Mouse (Mus musculus): ENCODE measurements at regions not wholly inside any gene's neighbourhood (a gene's known extent, or its start where the extent isn't known, plus 50 kb on each side); places are given as distances from the start of the nearest gene placed in this dataset.

- TF ChIP-seq CTCF (conservative IDR thresholded peaks at IDR 0.05) = no peak
- DNase-seq (ENCODE audit: low spot score in 2 of 2) = no peak
- no peak overlapping the region for H3K4me3 ChIP-seq
- H3K27ac ChIP-seq = no peak overlapping the region
Observed at GRCm38 (mm10) chr8:77949640-77950039, 225.4 kb upstream of the Ednra start.

- no peak for DNase-seq (ENCODE audit: low spot score in 2 of 2)
- Histone ChIP-seq H3K4me3 (no peak overlapping the region), H3K27ac (no peak overlapping the region)
- no peak for TF ChIP-seq CTCF (conservative IDR thresholded peaks at IDR 0.05)
Observed at GRCm38 (mm10) chr8:77958814-77959372, 234.6 kb upstream of the Ednra start.

GRCm38 (mm10) chr8:77963102-77963698 lies 238.9 kb upstream of the Ednra start:
- no peak for DNase-seq (ENCODE audit: low spot score in 2 of 2)
- TF ChIP-seq CTCF (conservative IDR thresholded peaks at IDR 0.05) = no peak

GRCm38 (mm10) chr8:77970378-77970777 lies 242.7 kb upstream of the Ttc29 start:
- H3K27ac ChIP-seq = no peak overlapping the region
- H3K4me3 ChIP-seq = no peak overlapping the region
- TF ChIP-seq CTCF (conservative IDR thresholded peaks at IDR 0.05) = no peak
- DNase-seq (ENCODE audit: low spot score in 2 of 2) = no peak

More at GRCm38 (mm10) chr8:77963102-77963698, 238.9 kb upstream of the Ednra start:
- Histone ChIP-seq H3K4me3 (no peak overlapping the region), H3K27ac (no peak overlapping the region)

- TF ChIP-seq CTCF (conservative IDR thresholded peaks at IDR 0.05) = no peak
- H3K4me3 ChIP-seq = no peak overlapping the region
- DNase-seq (ENCODE audit: low spot score in 2 of 2) = no peak
- H3K27ac ChIP-seq = no peak overlapping the region
Observed at GRCm38 (mm10) chr8:77973714-77974113, 239.4 kb upstream of the Ttc29 start.

GRCm38 (mm10) chr8:77979106-77979505 lies 234.0 kb upstream of the Ttc29 start:
- no peak for TF ChIP-seq CTCF (conservative IDR thresholded peaks at IDR 0.05)
- DNase-seq (ENCODE audit: low spot score in 2 of 2) = no peak
- Histone ChIP-seq H3K4me3 (no peak overlapping the region), H3K27ac (no peak overlapping the region)

GRCm38 (mm10) chr8:77980701-77981100 lies 232.4 kb upstream of the Ttc29 start:
- TF ChIP-seq CTCF (conservative IDR thresholded peaks at IDR 0.05) = no peak
- no peak for DNase-seq (ENCODE audit: low spot score in 2 of 2)
- Histone ChIP-seq H3K27ac (no peak overlapping the region), H3K4me3 (no peak overlapping the region)

- no peak for TF ChIP-seq CTCF (conservative IDR thresholded peaks at IDR 0.05)
- DNase-seq (ENCODE audit: low spot score in 2 of 2) = no peak
- H3K4me3 ChIP-seq = no peak overlapping the region
Observed at GRCm38 (mm10) chr8:77982031-77982430, 231.1 kb upstream of the Ttc29 start.

GRCm38 (mm10) chr8:77983476-77983875 lies 229.6 kb upstream of the Ttc29 start:
- DNase-seq (ENCODE audit: low spot score in 2 of 2) = no peak
- TF ChIP-seq CTCF (conservative IDR thresholded peaks at IDR 0.05) = no peak
- Histone ChIP-seq H3K27ac (no peak overlapping the region), H3K4me3 (no peak overlapping the region)

More at GRCm38 (mm10) chr8:77982031-77982430, 231.1 kb upstream of the Ttc29 start:
- H3K27ac ChIP-seq = no peak overlapping the region

GRCm38 (mm10) chr8:77987237-77987636 lies 225.9 kb upstream of the Ttc29 start:
- no peak for TF ChIP-seq CTCF (conservative IDR thresholded peaks at IDR 0.05)
- no peak overlapping the region for H3K4me3 ChIP-seq
- no peak overlapping the region for H3K27ac ChIP-seq
- no peak for DNase-seq (ENCODE audit: low spot score in 2 of 2)

- TF ChIP-seq CTCF (conservative IDR thresholded peaks at IDR 0.05) = no peak
Observed at GRCm38 (mm10) chr8:77988291-77989056, 224.6 kb upstream of the Ttc29 start.

GRCm38 (mm10) chr8:77991050-77991449 lies 222.0 kb upstream of the Ttc29 start:
- no peak for DNase-seq (ENCODE audit: low spot score in 2 of 2)
- TF ChIP-seq CTCF (conservative IDR thresholded peaks at IDR 0.05) = peak; percentile 48
- no peak overlapping the region for H3K27ac ChIP-seq

More at GRCm38 (mm10) chr8:77988291-77989056, 224.6 kb upstream of the Ttc29 start:
- DNase-seq (ENCODE audit: low spot score in 2 of 2) = no peak
- Histone ChIP-seq H3K27ac (no peak overlapping the region), H3K4me3 (no peak overlapping the region)

GRCm38 (mm10) chr8:78000303-78000702 lies 212.8 kb upstream of the Ttc29 start:
- no peak for TF ChIP-seq CTCF (conservative IDR thresholded peaks at IDR 0.05)
- Histone ChIP-seq H3K27ac (no peak overlapping the region), H3K4me3 (no peak overlapping the region)
- no peak for DNase-seq (ENCODE audit: low spot score in 2 of 2)

More at GRCm38 (mm10) chr8:77991050-77991449, 222.0 kb upstream of the Ttc29 start:
- no peak overlapping the region for H3K4me3 ChIP-seq
